Mouse (Mus musculus) neural tube, embryonic 12.5 days (tissue): ENCODE data around the gene Bora. TPM values are rescaled to one million over a fixed set of nuclear protein-coding genes. Genes with fewer than 3 reads are reported as not detected.
"Not testable (repeated sequence)": the region's sequence is repeated elsewhere in the genome, so short reads cannot be mapped to it uniquely, and the experiment has no call there.

Experiments
- ATAC-seq: fragments of 200-750 bp; cut with Nextera tagmentation; 2 replicates; pipeline ENCODE4 v1.8.0; 2017; ENCODE audit warnings: low read depth, mild to moderate bottlenecking, moderate TSS enrichment, moderate library complexity; ENCODE audit not compliant: low FRiP score
- H3K27ac ChIP-seq: fragments of 300-500 bp; sonication (generic); 2 replicates; pipeline ENCODE4 v1.5.1; 2016
- H3K27me3 ChIP-seq: fragments of 300-500 bp; sonication (generic); replicated peaks from 2 replicates; pipeline ENCODE4 v1.6.1; 2016; ENCODE audit warnings: mild to moderate bottlenecking
- H3K36me3 ChIP-seq: fragments of 300-500 bp; sonication (generic); 2 replicates; pipeline ENCODE4 v1.6.1; 2016; ENCODE audit warnings: mild to moderate bottlenecking
- H3K4me1 ChIP-seq: fragments of 300-500 bp; sonication (generic); 2 replicates; pipeline ENCODE4 v1.6.1; 2016
- H3K4me2 ChIP-seq: fragments of 300-500 bp; sonication (generic); replicated peaks from 2 replicates; pipeline ENCODE4 v1.6.1; 2016; ENCODE audit warnings: mild to moderate bottlenecking
- H3K4me3 ChIP-seq: fragments of 300-500 bp; sonication (generic); 2 replicates; pipeline ENCODE4 v1.5.1; 2016
- H3K9ac ChIP-seq: fragments of 300-500 bp; sonication (generic); 2 replicates; pipeline ENCODE4 v1.6.1; 2016; ENCODE audit warnings: mild to moderate bottlenecking
- H3K9me3 ChIP-seq: fragments of 300-500 bp; sonication (generic); 2 replicates; pipeline ENCODE4 v1.6.1; 2016; ENCODE audit warnings: mild to moderate bottlenecking
- WGBS: fragments of 180-500 bp; shearing (Covaris S2); methylation state at CpG from one replicate; pipeline ENCODE4 v1.1.7; 2016; 5-methylcytosine and 5-hydroxymethylcytosine counted together
- polyA plus RNA-seq: library from polyadenylated mRNA; unstranded; fragments of >200 nt; fragmentation: Nextera tagmentation; extraction: Ambion mirVana; gene quantifications from 2 replicates; pipeline ENCODE4 v1.2.1, GENCODE M21; 2016

Bora gene
- polyA plus RNA-seq = 49.3 and 50.9 TPM in 2 replicates

- Histone ChIP-seq H3K36me3 (peaks cover 2% of the 10 kb centered on the region; the same call in 1 of the 2 replicates), H3K27me3 (no peaks in the 10 kb centered on the region), H3K27ac (peak within 1 kb of the TSS; percentile 70; the same call in 1 of the 2 replicates), H3K9ac (peak within 1 kb of the TSS; percentile 95), H3K4me1 (peaks cover 17% of the 10 kb centered on the region), H3K4me3 (peak within 1 kb of the TSS; percentile 91), H3K4me2 (peak within 1 kb of the TSS; percentile 64), H3K9me3 (no peaks in the 10 kb centered on the region)
- peak; percentile 95 for ATAC-seq
- WGBS = under 1% methylated on average over 81 of the region's 81 CpGs
Measured at GRCm38 (mm10) chr14:99046031-99046781, at the start of gene Bora, which contains the start of gene Mzt1. Bora (plus strand) TSS chr14:99046222. Mzt1 (minus strand) TSS chr14:99046134.

GRCm38 (mm10) chr14:99010224-99010919 is 35.6 kb upstream of the Bora start:
- no peak overlapping the region for H3K9ac ChIP-seq
- no peaks in the 10 kb centered on the region for H3K36me3 ChIP-seq
- H3K9me3 ChIP-seq = no peaks in the 10 kb centered on the region
- H3K27me3 ChIP-seq = no peaks in the 10 kb centered on the region
- H3K4me1 ChIP-seq = no peaks in the 10 kb centered on the region
- no peak overlapping the region for H3K4me2 ChIP-seq
- H3K4me3 ChIP-seq = no peak overlapping the region
- H3K27ac ChIP-seq = no peak overlapping the region
- WGBS = 79% methylated on average over 8 of the region's 8 CpGs
- no peak for ATAC-seq

- Histone ChIP-seq H3K4me3 (no peak overlapping the region), H3K9ac (no peak overlapping the region), H3K9me3 (no peaks in the 10 kb centered on the region), H3K27ac (no peak overlapping the region), H3K4me2 (no peak overlapping the region), H3K36me3 (no peaks in the 10 kb centered on the region), H3K4me1 (no peaks in the 10 kb centered on the region), H3K27me3 (no peaks in the 10 kb centered on the region)
- 79% methylated on average over 2 of the region's 2 CpGs for WGBS
- no peak for ATAC-seq
Measured at GRCm38 (mm10) chr14:99010920-99011313, 35.1 kb upstream of the Bora start.

GRCm38 (mm10) chr14:99018691-99019090 is 27.3 kb upstream of the Bora start:
- H3K36me3 ChIP-seq = no peaks in the 10 kb centered on the region
- 83% methylated on average over 7 of the region's 7 CpGs for WGBS
- H3K4me3 ChIP-seq = no peak overlapping the region
- no peaks in the 10 kb centered on the region for H3K27me3 ChIP-seq
- no peak overlapping the region for H3K9ac ChIP-seq
- H3K27ac ChIP-seq = no peak overlapping the region
- no peak overlapping the region for H3K4me2 ChIP-seq
- H3K9me3 ChIP-seq = no peaks in the 10 kb centered on the region
- no peaks in the 10 kb centered on the region for H3K4me1 ChIP-seq
- ATAC-seq = no peak

GRCm38 (mm10) chr14:99019136-99019808 is 26.8 kb upstream of the Bora start:
- H3K27me3 ChIP-seq = no peaks in the 10 kb centered on the region
- no peaks in the 10 kb centered on the region for H3K36me3 ChIP-seq
- no peak overlapping the region for H3K4me3 ChIP-seq
- 61% methylated on average over 10 of the region's 10 CpGs for WGBS
- no peaks in the 10 kb centered on the region for H3K9me3 ChIP-seq
- H3K27ac ChIP-seq = no peak overlapping the region
- no peak overlapping the region for H3K4me2 ChIP-seq
- no peaks in the 10 kb centered on the region for H3K4me1 ChIP-seq
- no peak for ATAC-seq
- H3K9ac ChIP-seq = no peak overlapping the region

GRCm38 (mm10) chr14:99022346-99023086 is 23.5 kb upstream of the Bora start:
- ATAC-seq = no peak
- Histone ChIP-seq H3K9ac (no peak overlapping the region), H3K9me3 (no peaks in the 10 kb centered on the region), H3K36me3 (no peaks in the 10 kb centered on the region), H3K4me3 (no peak overlapping the region), H3K27ac (no peak overlapping the region), H3K4me1 (no peaks in the 10 kb centered on the region), H3K27me3 (no peaks in the 10 kb centered on the region), H3K4me2 (peak overlapping the region; percentile 49)
- WGBS = 60% methylated on average over 12 of the region's 12 CpGs

GRCm38 (mm10) chr14:99029987-99030386 is 16.0 kb upstream of the Bora start:
- Histone ChIP-seq H3K27me3 (no peaks in the 10 kb centered on the region), H3K9me3 (no peaks in the 10 kb centered on the region), H3K4me2 (no peak overlapping the region), H3K9ac (no peak overlapping the region), H3K36me3 (peaks cover 7% of the 10 kb centered on the region; the same call in 1 of the 2 replicates), H3K27ac (no peak overlapping the region), H3K4me1 (no peaks in the 10 kb centered on the region), H3K4me3 (no peak overlapping the region)
- 89% methylated on average over 5 of the region's 5 CpGs for WGBS
- no peak for ATAC-seq

GRCm38 (mm10) chr14:99031337-99031873 is 14.6 kb upstream of the Bora start:
- Histone ChIP-seq H3K27me3 (no peaks in the 10 kb centered on the region), H3K4me2 (no peak overlapping the region), H3K4me3 (no peak overlapping the region), H3K9ac (no peak overlapping the region), H3K36me3 (peaks cover 8% of the 10 kb centered on the region; the same call in 1 of the 2 replicates), H3K4me1 (no peaks in the 10 kb centered on the region), H3K27ac (no peak overlapping the region), H3K9me3 (no peaks in the 10 kb centered on the region)
- ATAC-seq = no peak
- 82% methylated on average over 5 of the region's 5 CpGs for WGBS

GRCm38 (mm10) chr14:99032596-99032995 is 13.4 kb upstream of the Bora start:
- no peak for ATAC-seq
- 83% methylated on average over 5 of the region's 5 CpGs for WGBS

GRCm38 (mm10) chr14:99034851-99035250 is 11.2 kb upstream of the Bora start:
- not testable (repeated sequence) for H3K9ac ChIP-seq, H3K4me3 ChIP-seq, H3K27ac ChIP-seq, H3K27me3 ChIP-seq, ATAC-seq, H3K9me3 ChIP-seq, H3K4me1 ChIP-seq, H3K4me2 ChIP-seq
- 98% methylated on average over 8 of the region's 8 CpGs for WGBS
- peaks cover 11% of the 10 kb centered on the region; the same call in 1 of the 2 replicates for H3K36me3 ChIP-seq

More at GRCm38 (mm10) chr14:99032596-99032995, 13.4 kb upstream of the Bora start:
- H3K36me3 ChIP-seq = peaks cover 8% of the 10 kb centered on the region; the same call in 1 of the 2 replicates
- H3K4me1 ChIP-seq = no peaks in the 10 kb centered on the region
- H3K27ac ChIP-seq = no peak overlapping the region
- no peak overlapping the region for H3K4me2 ChIP-seq
- no peaks in the 10 kb centered on the region for H3K9me3 ChIP-seq
- no peaks in the 10 kb centered on the region for H3K27me3 ChIP-seq
- H3K4me3 ChIP-seq = no peak overlapping the region
- no peak overlapping the region for H3K9ac ChIP-seq

GRCm38 (mm10) chr14:99036039-99036438 is 10.0 kb upstream of the Bora start:
- H3K4me1 ChIP-seq = no peaks in the 10 kb centered on the region
- no peaks in the 10 kb centered on the region for H3K27me3 ChIP-seq
- H3K9me3 ChIP-seq = no peaks in the 10 kb centered on the region
- no peak overlapping the region for H3K9ac ChIP-seq
- no peak overlapping the region for H3K27ac ChIP-seq
- H3K36me3 ChIP-seq = peaks cover 11% of the 10 kb centered on the region; the same call in 1 of the 2 replicates
- no peak for ATAC-seq
- 82% methylated on average over 4 of the region's 4 CpGs for WGBS
- no peak overlapping the region for H3K4me2 ChIP-seq
- H3K4me3 ChIP-seq = no peak overlapping the region
